Mouse (Mus musculus) neural tube, embryonic 12.5 days (tissue): ENCODE data around the gene Tuba1c. TPM values are rescaled to one million over a fixed set of nuclear protein-coding genes. Genes with fewer than 3 reads are reported as not detected.

Experiments used
- ATAC-seq: fragments of 200-750 bp; cut with Nextera tagmentation; 2 replicates; pipeline ENCODE4 v1.8.0; 2017; ENCODE audit warnings: low read depth, mild to moderate bottlenecking, moderate TSS enrichment, moderate library complexity; ENCODE audit not compliant: low FRiP score
- H3K27ac ChIP-seq: fragments of 300-500 bp; sonication (generic); 2 replicates; pipeline ENCODE4 v1.5.1; 2016
- H3K27me3 ChIP-seq: fragments of 300-500 bp; sonication (generic); replicated peaks from 2 replicates; pipeline ENCODE4 v1.6.1; 2016; ENCODE audit warnings: mild to moderate bottlenecking
- H3K36me3 ChIP-seq: fragments of 300-500 bp; sonication (generic); 2 replicates; pipeline ENCODE4 v1.6.1; 2016; ENCODE audit warnings: mild to moderate bottlenecking
- H3K4me1 ChIP-seq: fragments of 300-500 bp; sonication (generic); 2 replicates; pipeline ENCODE4 v1.6.1; 2016
- H3K4me2 ChIP-seq: fragments of 300-500 bp; sonication (generic); replicated peaks from 2 replicates; pipeline ENCODE4 v1.6.1; 2016; ENCODE audit warnings: mild to moderate bottlenecking
- H3K4me3 ChIP-seq: fragments of 300-500 bp; sonication (generic); 2 replicates; pipeline ENCODE4 v1.5.1; 2016
- H3K9ac ChIP-seq: fragments of 300-500 bp; sonication (generic); 2 replicates; pipeline ENCODE4 v1.6.1; 2016; ENCODE audit warnings: mild to moderate bottlenecking
- H3K9me3 ChIP-seq: fragments of 300-500 bp; sonication (generic); 2 replicates; pipeline ENCODE4 v1.6.1; 2016; ENCODE audit warnings: mild to moderate bottlenecking
- WGBS: fragments of 180-500 bp; shearing (Covaris S2); methylation state at CpG from one replicate; pipeline ENCODE4 v1.1.7; 2016; 5-methylcytosine and 5-hydroxymethylcytosine counted together
- polyA plus RNA-seq: library from polyadenylated mRNA; unstranded; fragments of >200 nt; fragmentation: Nextera tagmentation; extraction: Ambion mirVana; gene quantifications from 2 replicates; pipeline ENCODE4 v1.2.1, GENCODE M21; 2016

Gene Tuba1c
- polyA plus RNA-seq, result 62.0 and 64.6 TPM in 2 replicates

GRCm38 (mm10) chr15:99029619-99030584 lies at the start of gene Tuba1c:
Gene Tuba1c, plus strand, starts transcription at chr15:99029891.
- H3K9ac ChIP-seq, result peak within 1 kb of the TSS; percentile 47
- peak within 1 kb of the TSS; percentile 47 for H3K4me3 ChIP-seq
- 0 out of 2 replicates have a peak, but pooled peaks cover 6% of the 10 kb centered on the region for H3K27me3 ChIP-seq
- H3K9me3 ChIP-seq, result no peaks in the 10 kb centered on the region
- peaks cover 26% of the 10 kb centered on the region for H3K4me1 ChIP-seq
- H3K27ac ChIP-seq, result no peak within 1 kb of the TSS
- H3K4me2 ChIP-seq, result peak within 1 kb of the TSS; percentile 74
- ATAC-seq, result peak; percentile 78
- H3K36me3 ChIP-seq, result peaks cover 5% of the 10 kb centered on the region
- 1% methylated on average over 52 of the region's 52 CpGs for WGBS

GRCm38 (mm10) chr15:98980012-98980614 lies 49.6 kb upstream of the Tuba1c start:
- no peak for ATAC-seq
- Histone ChIP-seq H3K27ac (no peak overlapping the region), H3K27me3 (no peaks in the 10 kb centered on the region), H3K36me3 (no peaks in the 10 kb centered on the region), H3K9me3 (no peaks in the 10 kb centered on the region), H3K4me2 (no peak overlapping the region), H3K4me3 (no peak overlapping the region), H3K4me1 (peaks cover 53% of the 10 kb centered on the region), H3K9ac (0 out of 2 replicates have a peak overlapping the region, but pooled peaks have one; percentile 26)
- WGBS, result 36% methylated on average over 7 of the region's 7 CpGs

GRCm38 (mm10) chr15:98982100-98982499 lies 47.6 kb upstream of the Tuba1c start:
- peaks cover 49% of the 10 kb centered on the region for H3K4me1 ChIP-seq
- WGBS, result 60% methylated on average over 6 of the region's 6 CpGs
- no peaks in the 10 kb centered on the region for H3K36me3 ChIP-seq
- no peak overlapping the region for H3K4me2 ChIP-seq
- no peak overlapping the region for H3K4me3 ChIP-seq
- no peak overlapping the region for H3K27ac ChIP-seq
- H3K9me3 ChIP-seq, result no peaks in the 10 kb centered on the region
- no peak overlapping the region for H3K9ac ChIP-seq
- no peak for ATAC-seq
- H3K27me3 ChIP-seq, result no peaks in the 10 kb centered on the region

- Histone ChIP-seq H3K9me3 (no peaks in the 10 kb centered on the region), H3K4me2 (peak overlapping the region; percentile 71), H3K4me1 (peaks cover 49% of the 10 kb centered on the region), H3K27me3 (no peaks in the 10 kb centered on the region), H3K4me3 (peak overlapping the region; percentile 31), H3K36me3 (no peaks in the 10 kb centered on the region), H3K27ac (peak overlapping the region; percentile 74), H3K9ac (peak overlapping the region; percentile 80)
- ATAC-seq, result peak; percentile 69
- 22% methylated on average over 16 of the region's 16 CpGs for WGBS
Measured at GRCm38 (mm10) chr15:98983431-98984081, 46.1 kb upstream of the Tuba1c start.

GRCm38 (mm10) chr15:98984681-98985080 lies 45.0 kb upstream of the Tuba1c start:
- ATAC-seq, result no peak
- peak overlapping the region; percentile 37 for H3K4me3 ChIP-seq

GRCm38 (mm10) chr15:98985240-98985981 lies 44.3 kb upstream of the Tuba1c start:
- Histone ChIP-seq H3K9ac (peak overlapping the region; percentile 80), H3K27ac (peak overlapping the region; percentile 95), H3K4me2 (peak overlapping the region; percentile 71), H3K27me3 (no peaks in the 10 kb centered on the region), H3K9me3 (no peaks in the 10 kb centered on the region), H3K36me3 (no peaks in the 10 kb centered on the region), H3K4me1 (peaks cover 56% of the 10 kb centered on the region), H3K4me3 (peak overlapping the region; percentile 37)
- ATAC-seq, result peak; percentile 64
- WGBS, result 2% methylated on average over 29 of the region's 29 CpGs

More at GRCm38 (mm10) chr15:98984681-98985080, 45.0 kb upstream of the Tuba1c start:
- Histone ChIP-seq H3K27ac (peak overlapping the region; percentile 95), H3K36me3 (no peaks in the 10 kb centered on the region), H3K9ac (peak overlapping the region; percentile 80), H3K9me3 (no peaks in the 10 kb centered on the region), H3K27me3 (no peaks in the 10 kb centered on the region), H3K4me2 (peak overlapping the region; percentile 71), H3K4me1 (peaks cover 54% of the 10 kb centered on the region)
- 32% methylated on average over 6 of the region's 6 CpGs for WGBS

GRCm38 (mm10) chr15:98985982-98986715 lies 43.5 kb upstream of the Tuba1c start:
- ATAC-seq, result no peak
- Histone ChIP-seq H3K9me3 (no peaks in the 10 kb centered on the region), H3K4me2 (peak overlapping the region; percentile 71), H3K27me3 (no peaks in the 10 kb centered on the region), H3K27ac (peak overlapping the region; percentile 95), H3K9ac (peak overlapping the region; percentile 80), H3K4me1 (peaks cover 63% of the 10 kb centered on the region), H3K36me3 (no peaks in the 10 kb centered on the region), H3K4me3 (peak overlapping the region; percentile 37)
- 13% methylated on average over 12 of the region's 12 CpGs for WGBS

GRCm38 (mm10) chr15:98987077-98987630 lies 42.5 kb upstream of the Tuba1c start:
- H3K27ac ChIP-seq, result peak overlapping the region; percentile 95
- 4% methylated on average over 7 of the region's 7 CpGs for WGBS
- no peaks in the 10 kb centered on the region for H3K9me3 ChIP-seq
- H3K4me2 ChIP-seq, result peak overlapping the region; percentile 71
- 0 out of 2 replicates have a peak, but pooled peaks have one; percentile 38 for ATAC-seq
- H3K4me3 ChIP-seq, result peak overlapping the region; percentile 18
- H3K27me3 ChIP-seq, result no peaks in the 10 kb centered on the region
- H3K36me3 ChIP-seq, result no peaks in the 10 kb centered on the region
- H3K4me1 ChIP-seq, result peaks cover 66% of the 10 kb centered on the region
- H3K9ac ChIP-seq, result peak overlapping the region; percentile 80

GRCm38 (mm10) chr15:98987661-98988181 lies 42.0 kb upstream of the Tuba1c start:
- 28% methylated on average over 8 of the region's 8 CpGs for WGBS
- peak overlapping the region; percentile 18; the same call in 1 of the 2 replicates for H3K4me3 ChIP-seq
- peak overlapping the region; percentile 71 for H3K4me2 ChIP-seq
- no peak for ATAC-seq
- H3K36me3 ChIP-seq, result no peaks in the 10 kb centered on the region
- no peaks in the 10 kb centered on the region for H3K9me3 ChIP-seq
- no peaks in the 10 kb centered on the region for H3K27me3 ChIP-seq
- peaks cover 65% of the 10 kb centered on the region for H3K4me1 ChIP-seq
- H3K27ac ChIP-seq, result peak overlapping the region; percentile 95
- peak overlapping the region; percentile 80 for H3K9ac ChIP-seq

- no peaks in the 10 kb centered on the region for H3K36me3 ChIP-seq
- peak overlapping the region; percentile 80; the same call in 1 of the 2 replicates for H3K9ac ChIP-seq
- H3K4me3 ChIP-seq, result no peak overlapping the region
- H3K4me2 ChIP-seq, result peak overlapping the region; percentile 71
- peaks cover 65% of the 10 kb centered on the region for H3K4me1 ChIP-seq
- H3K27ac ChIP-seq, result peak overlapping the region; percentile 28
- 61% methylated on average over 3 of the region's 3 CpGs for WGBS
- no peak for ATAC-seq
- no peaks in the 10 kb centered on the region for H3K27me3 ChIP-seq
- no peaks in the 10 kb centered on the region for H3K9me3 ChIP-seq
Measured at GRCm38 (mm10) chr15:98988787-98989186, 40.9 kb upstream of the Tuba1c start.
